Mouse (Mus musculus) heart, adult 2 months (tissue): ENCODE measurements around the gene Agxt. TPM values are rescaled to one million over a fixed set of nuclear protein-coding genes. Genes with fewer than 3 reads are reported as not detected.

ENCODE experiments used
- DNase-seq, 2 experiments: peaks; one replicate each; pipeline ENCODE4 v3.0.0; 2021
- H3K27ac ChIP-seq: fragments of 200-600 bp; 2 replicates; pipeline ENCODE4 v1.8.1; 2022
- H3K27me3 ChIP-seq: fragments of 200-500 bp; 2 replicates; pipeline ENCODE4 v1.6.1; 2012; ENCODE audit warnings: mild to moderate bottlenecking, low read length, inconsistent platforms, mixed read lengths; ENCODE audit not compliant: control insufficient read depth, insufficient read depth
- H3K36me3 ChIP-seq: fragments of 200-500 bp; 2 replicates; pipeline ENCODE4 v1.6.1; 2012; ENCODE audit warnings: low read length, inconsistent platforms; ENCODE audit not compliant: control insufficient read depth, insufficient read depth
- H3K4me1 ChIP-seq: fragments of 200-500 bp; 2 replicates; pipeline ENCODE4 v1.6.1; 2011; ENCODE audit warnings: low read length; ENCODE audit not compliant: control insufficient read depth, insufficient read depth
- H3K4me3 ChIP-seq: fragments of 200-600 bp; 2 replicates; pipeline ENCODE4 v1.8.1; 2022
- H3K79me2 ChIP-seq: fragments of 200-500 bp; replicated peaks from 2 replicates; pipeline ENCODE4 v1.6.1; 2012; ENCODE audit warnings: mild to moderate bottlenecking, inconsistent platforms, low read length, moderate library complexity, mixed read lengths; ENCODE audit not compliant: control insufficient read depth, insufficient read depth
- H3K9ac ChIP-seq: fragments of 200-500 bp; 2 replicates; pipeline ENCODE4 v1.6.1; 2012; ENCODE audit warnings: low read depth, mild to moderate bottlenecking, control low read depth, inconsistent platforms, low read length, mixed read lengths
- CTCF ChIP-seq: fragments of 200-600 bp; IDR thresholded peaks from 2 replicates; pipeline ENCODE4 v1.8.1; 2022; ENCODE audit warnings: antibody characterized with exemption, mild to moderate bottlenecking, moderate library complexity
- EP300 ChIP-seq: fragments of 200-500 bp; IDR thresholded peaks from 2 replicates; pipeline ENCODE4 v1.6.1; 2011; ENCODE audit warnings: low read depth, low read length, control low read depth; ENCODE audit not compliant: insufficient read depth
- POLR2A ChIP-seq: fragments of 200-500 bp; IDR thresholded peaks from 2 replicates; pipeline ENCODE4 v1.6.1; 2011; ENCODE audit warnings: mild to moderate bottlenecking, low read depth, low read length, control low read depth; ENCODE audit not compliant: insufficient read depth
- WGBS: fragments of 180-500 bp; shearing (Covaris S2); methylation state at CpG from one replicate; pipeline ENCODE4 v1.1.7; 2018; 5-methylcytosine and 5-hydroxymethylcytosine counted together
- intact Hi-C: fragments of 180-260 bp; cut with DNase I; formaldehyde crosslinking; loops from one replicate; pipeline ENCODE4 v1.15.1; 2025
- polyA plus RNA-seq: library from polyadenylated mRNA; depleted of rRNA; stranded (reverse); fragments of >200 nt; gene quantifications from 2 replicates; pipeline ENCODE4 v1.2.3, GENCODE M21; 2012
- total RNA-seq, 2 experiments: library from RNA; stranded (reverse); gene quantifications; 2 replicates each; pipeline ENCODE4 v1.2.3; 2021

The Agxt gene
- total and polyA plus RNA-seq, 3 experiments = not detected

DNA sequence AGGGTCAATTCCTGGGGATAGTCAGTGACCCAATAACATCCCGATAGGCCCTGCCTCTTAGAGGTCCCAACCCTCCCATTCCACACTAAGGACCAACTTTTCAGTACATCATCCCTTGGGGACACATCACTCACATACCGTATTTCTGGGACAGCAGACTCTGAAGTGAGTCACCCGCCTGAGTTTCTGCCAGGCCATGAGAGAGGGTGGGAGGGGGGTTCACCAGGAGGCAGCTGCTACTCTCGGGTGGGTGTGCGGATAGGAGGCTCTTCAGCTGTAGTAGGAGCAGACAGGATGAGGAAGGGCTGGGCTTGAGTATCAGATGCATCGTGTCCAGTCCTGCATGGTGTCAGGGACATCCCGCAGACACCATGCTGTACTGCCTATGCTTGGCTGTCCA, 4.7 kb downstream of the Agxt start:
- H3K27me3 ChIP-seq = no peaks in the 10 kb centered on the region
- H3K36me3 ChIP-seq = no peaks in the 10 kb centered on the region
- DNase-seq = no peak
- no peak for TF ChIP-seq CTCF
- no peak for TF ChIP-seq EP300
- TF ChIP-seq POLR2A = no peak
- no peak overlapping the region for H3K27ac ChIP-seq
- no peak overlapping the region for H3K9ac ChIP-seq
- H3K4me1 ChIP-seq = no peaks in the 10 kb centered on the region; the same call in 1 of the 2 replicates
- WGBS = 49% methylated on average over 7 of the region's 7 CpGs
- H3K4me3 ChIP-seq = no peak overlapping the region
- intact Hi-C loops = no loop called here
- no peaks in the 10 kb centered on the region for H3K79me2 ChIP-seq

DNA sequence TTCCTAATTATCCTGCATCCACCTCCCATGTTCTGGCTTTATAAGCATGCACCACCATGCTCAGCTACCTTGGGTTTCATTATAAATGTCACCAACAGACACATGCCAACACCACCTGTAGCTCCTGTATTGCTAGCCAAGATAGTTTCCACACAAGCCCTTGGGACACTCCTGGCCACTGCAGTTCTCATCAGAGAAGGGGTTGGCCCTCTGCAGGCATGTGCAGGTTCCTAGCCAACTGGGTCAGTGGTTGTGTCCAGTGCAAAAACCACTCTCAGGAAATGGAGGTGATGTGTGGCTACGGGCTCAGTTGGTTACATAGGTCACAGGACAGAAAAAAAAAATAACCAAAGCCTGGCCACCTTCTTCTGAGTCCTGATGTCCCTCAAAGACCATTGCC, 7.8 kb downstream of the Agxt start:
- Histone ChIP-seq H3K4me3 (no peak overlapping the region), H3K9ac (no peak overlapping the region), H3K79me2 (no peaks in the 10 kb centered on the region), H3K4me1 (no peaks in the 10 kb centered on the region; the same call in 1 of the 2 replicates), H3K27ac (no peak overlapping the region), H3K27me3 (no peaks in the 10 kb centered on the region), H3K36me3 (no peaks in the 10 kb centered on the region)
- intact Hi-C loops = no loop called here
- WGBS = 39% methylated on average over 1 of the region's 1 CpGs
- TF ChIP-seq POLR2A (no peak), CTCF (no peak), EP300 (no peak)
- DNase-seq = peak in 1 of 2 experiments; percentile 32

DNA sequence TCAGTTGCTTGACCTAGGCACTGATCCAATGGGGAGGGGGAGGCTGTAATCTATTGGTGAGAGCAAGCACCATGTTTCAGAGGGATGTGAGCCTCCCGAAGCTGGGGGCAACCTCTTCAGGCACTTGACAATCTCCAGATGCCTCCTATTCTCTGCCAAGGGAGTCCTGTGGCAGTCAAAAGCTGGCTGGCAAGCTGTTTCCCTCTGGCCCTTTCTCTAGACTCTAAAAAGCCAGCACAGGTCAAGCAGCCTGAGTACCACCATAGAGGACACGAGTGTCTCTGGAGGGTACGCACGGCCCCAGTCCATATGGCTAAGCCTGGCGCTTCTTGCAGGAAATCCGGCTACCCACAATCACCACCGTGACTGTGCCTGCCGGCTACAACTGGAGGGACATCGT, 9.1 kb downstream of the Agxt start:
- WGBS = 56% methylated on average over 9 of the region's 9 CpGs
- Histone ChIP-seq H3K4me3 (no peak overlapping the region), H3K4me1 (no peaks in the 10 kb centered on the region; the same call in 1 of the 2 replicates), H3K79me2 (no peaks in the 10 kb centered on the region), H3K9ac (no peak overlapping the region), H3K27ac (no peak overlapping the region), H3K27me3 (no peaks in the 10 kb centered on the region), H3K36me3 (no peaks in the 10 kb centered on the region)
- intact Hi-C loops = no loop called here
- no peak for TF ChIP-seq POLR2A
- TF ChIP-seq EP300 = no peak
- TF ChIP-seq CTCF = no peak
- peak in 1 of 2 experiments; percentile 58 for DNase-seq

DNA sequence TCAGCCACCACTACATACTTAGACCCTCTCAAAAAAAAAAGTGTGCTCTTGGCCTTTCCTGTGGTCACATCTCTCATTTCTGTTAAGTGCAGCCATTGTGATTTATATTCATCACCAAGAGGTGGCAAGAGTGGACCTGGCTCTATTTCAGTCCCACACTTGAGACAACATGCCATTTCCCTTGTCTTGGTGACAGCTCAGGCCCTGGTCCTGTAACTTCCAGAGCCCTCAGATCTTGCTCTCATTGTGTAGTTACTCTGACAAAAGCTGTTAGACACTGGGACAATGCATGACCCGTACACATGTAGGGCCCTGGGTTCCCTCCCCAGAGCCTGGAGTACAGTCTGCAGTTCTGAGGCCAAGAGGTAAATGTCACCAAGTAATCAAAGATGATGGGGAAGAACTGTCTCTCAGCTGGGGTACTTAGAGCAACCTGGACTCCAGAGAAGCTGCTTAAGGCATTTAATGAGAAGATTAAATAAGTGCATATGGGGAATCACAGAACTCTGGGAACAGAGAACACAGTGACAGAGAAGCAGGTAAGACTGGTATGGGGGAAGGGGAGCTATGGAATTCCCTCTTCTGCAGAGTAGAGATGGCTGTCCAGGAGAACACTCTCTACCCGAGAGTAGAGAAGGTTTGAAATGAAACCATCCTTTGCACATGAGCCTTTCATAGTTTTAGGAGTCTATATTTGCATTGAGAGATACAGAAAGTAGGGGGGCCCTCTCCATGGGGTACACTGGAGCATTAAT, 16.0 kb downstream of the Agxt start:
- no peaks in the 10 kb centered on the region for H3K79me2 ChIP-seq
- TF ChIP-seq POLR2A (no peak), CTCF (no peak), EP300 (no peak)
- H3K4me1 ChIP-seq = no peaks in the 10 kb centered on the region
- 46% methylated on average over 2 of the region's 2 CpGs for WGBS
- no peaks in the 10 kb centered on the region for H3K36me3 ChIP-seq
- H3K27ac ChIP-seq = no peak overlapping the region
- no peak overlapping the region for H3K9ac ChIP-seq
- no peak overlapping the region for H3K4me3 ChIP-seq
- DNase-seq = no peak
- intact Hi-C loops = no loop called here
- no peaks in the 10 kb centered on the region for H3K27me3 ChIP-seq

DNA sequence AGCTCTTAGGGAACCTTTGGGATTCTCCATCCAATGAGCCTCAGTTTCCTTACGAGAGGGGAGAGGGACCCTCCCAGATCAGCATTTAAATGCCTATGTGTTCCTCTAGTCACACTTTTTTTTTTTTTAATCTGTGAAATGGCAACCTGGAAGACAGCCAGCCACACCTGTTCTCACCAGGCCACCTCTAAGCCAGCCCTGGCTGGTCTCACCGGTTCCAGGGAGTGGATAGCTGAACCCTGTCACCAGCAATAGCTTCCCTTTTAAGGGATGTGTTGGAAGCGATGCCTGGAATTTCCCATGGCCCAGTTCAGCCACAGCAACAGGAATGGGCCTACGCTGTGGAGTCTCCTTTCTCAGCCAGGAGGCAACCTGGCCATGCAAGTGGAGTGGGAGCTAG, 22.5 kb downstream of the Agxt start:
- Histone ChIP-seq H3K36me3 (no peaks in the 10 kb centered on the region), H3K27me3 (no peaks in the 10 kb centered on the region), H3K4me3 (no peak overlapping the region), H3K79me2 (no peaks in the 10 kb centered on the region), H3K4me1 (no peaks in the 10 kb centered on the region), H3K27ac (no peak overlapping the region), H3K9ac (no peak overlapping the region)
- TF ChIP-seq EP300 (no peak), CTCF (no peak), POLR2A (no peak)
- 64% methylated on average over 4 of the region's 4 CpGs for WGBS
- intact Hi-C loops = no loop called here
- no peak for DNase-seq

DNA sequence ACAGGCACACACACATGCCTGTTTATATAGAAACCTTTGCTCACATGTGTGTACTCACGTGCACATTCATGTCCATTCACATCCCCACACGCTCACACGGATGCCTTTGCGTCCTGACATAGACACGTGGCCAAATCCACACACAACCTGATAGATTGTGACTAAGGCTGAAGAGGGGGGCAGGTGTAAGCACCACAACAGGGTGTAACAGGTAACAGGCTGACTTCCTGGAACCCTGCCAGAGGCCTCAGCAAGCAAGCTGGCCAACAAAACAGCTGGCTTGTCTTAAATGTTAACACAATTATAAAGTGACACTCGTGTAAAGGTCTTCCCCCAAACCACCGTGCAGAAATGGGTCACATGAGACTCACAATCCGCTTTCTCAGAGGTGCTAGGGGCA, 23.9 kb downstream of the Agxt start:
- TF ChIP-seq EP300 (no peak), POLR2A (no peak), CTCF (no peak)
- no peak overlapping the region for H3K4me3 ChIP-seq
- intact Hi-C loops = no loop called here
- H3K79me2 ChIP-seq = no peaks in the 10 kb centered on the region
- H3K4me1 ChIP-seq = no peaks in the 10 kb centered on the region
- 78% methylated on average over 8 of the region's 8 CpGs for WGBS
- no peak overlapping the region for H3K27ac ChIP-seq
- H3K36me3 ChIP-seq = no peaks in the 10 kb centered on the region
- DNase-seq = no peak
- H3K27me3 ChIP-seq = no peaks in the 10 kb centered on the region
- no peak overlapping the region for H3K9ac ChIP-seq
